Mouse (Mus musculus): ENCODE data around the gene Sept9. TPM values are rescaled to one million over a fixed set of nuclear protein-coding genes. Genes with fewer than 3 reads are reported as not detected.

Gene Sept9
- total RNA-seq (2021), result 100 to 1,000 TPM; 115 to 146 TPM
- long read RNA-seq, experiment 1, transcript Sept9-204 (10 exons, 2,932 nt), result major isoform, 10 of 83 reads
- long read RNA-seq, experiment 1, partial matches to known transcripts, result 65 of 83 reads
- long read RNA-seq, experiment 1, other reads (novel, unspliced or antisense), result 2 of 83 reads
- long read RNA-seq, experiment 2, transcript Sept9-201 (11 exons, 3,784 nt), result minor isoform, 13 of 86 reads
- long read RNA-seq, experiment 2, transcript Sept9-202 (12 exons, 3,616 nt), result major isoform, 14 of 86 reads
- long read RNA-seq, experiment 2, transcript Sept9-205 (11 exons, 3,869 nt), result minor isoform, 9 of 86 reads
- long read RNA-seq, experiment 2, partial matches to known transcripts, result 23 of 86 reads
- long read RNA-seq, experiment 2, other reads (novel, unspliced or antisense), result 20 of 86 reads

DNA sequence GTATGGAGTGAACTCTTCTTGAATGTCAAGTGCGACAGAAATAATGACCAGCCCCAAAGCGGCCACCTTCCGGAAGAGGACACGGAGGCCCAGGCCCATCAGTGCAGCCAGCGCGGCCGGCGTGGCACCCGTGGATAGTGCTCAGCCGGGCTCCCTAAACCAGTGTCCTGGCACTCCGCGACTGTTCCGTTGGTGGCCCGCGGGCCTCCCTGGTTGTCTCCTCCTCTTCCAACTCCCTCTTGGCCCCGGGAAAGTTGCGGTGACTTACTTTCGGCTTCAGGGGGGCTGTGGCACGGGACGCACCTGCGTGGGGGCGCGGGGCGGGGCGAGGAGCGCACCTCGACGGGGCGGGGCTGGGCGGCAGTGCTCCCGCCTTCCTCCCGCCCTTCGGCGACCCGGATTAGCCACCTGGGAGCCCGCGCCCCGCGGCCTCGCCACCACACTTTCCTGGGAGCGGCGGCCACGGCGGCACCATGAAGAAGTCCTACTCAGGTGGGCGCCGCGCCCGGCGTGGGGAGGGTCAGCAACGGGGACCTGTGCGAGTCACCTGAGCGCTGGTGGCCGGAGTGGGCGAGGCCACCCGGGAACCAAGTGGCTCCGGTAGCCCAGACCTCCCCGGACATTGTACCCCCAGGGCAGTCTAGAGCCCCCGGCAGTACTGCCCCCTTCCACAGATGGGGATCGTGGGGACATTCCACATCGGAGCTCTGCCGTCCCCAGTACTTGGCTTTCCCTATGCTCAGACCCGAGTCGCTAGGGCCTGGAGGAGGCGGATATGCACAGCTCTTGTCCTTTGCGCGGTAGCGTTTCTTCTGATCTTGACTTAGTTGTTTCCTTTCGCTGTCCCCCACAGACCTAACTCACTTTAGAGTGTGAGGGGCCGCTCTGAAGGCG, at the start of gene Sept9:
Gene Sept9, plus strand, starts transcription at position 380 of the 894 bp plus-strand sequence.
- peak; percentile 69 for DNase-seq

DNA sequence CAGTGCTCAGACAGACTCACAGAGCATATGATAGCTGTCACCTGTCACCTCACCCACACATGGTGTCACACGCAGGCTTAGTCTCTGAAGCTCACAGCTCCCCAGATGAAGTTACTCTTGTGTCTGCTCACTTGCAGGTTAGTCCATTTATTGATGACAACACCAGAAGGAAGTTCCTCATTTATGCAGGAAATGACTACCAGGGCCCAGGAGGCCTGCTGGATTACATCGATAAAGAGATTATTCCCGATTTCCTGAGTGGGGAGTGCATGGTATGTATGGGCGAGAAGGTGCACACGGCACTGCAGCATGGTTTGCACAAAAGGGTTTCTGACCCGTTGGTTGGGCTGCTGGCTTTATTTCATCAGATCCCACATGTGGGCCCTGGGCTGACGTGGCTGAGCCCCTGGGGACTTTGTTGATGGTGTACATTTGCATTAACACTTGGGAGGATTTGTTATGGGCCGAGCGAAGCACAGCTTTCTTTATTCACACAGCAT, 48.9 kb upstream of the Sept9 start:
- DNase-seq, result no peak

DNA sequence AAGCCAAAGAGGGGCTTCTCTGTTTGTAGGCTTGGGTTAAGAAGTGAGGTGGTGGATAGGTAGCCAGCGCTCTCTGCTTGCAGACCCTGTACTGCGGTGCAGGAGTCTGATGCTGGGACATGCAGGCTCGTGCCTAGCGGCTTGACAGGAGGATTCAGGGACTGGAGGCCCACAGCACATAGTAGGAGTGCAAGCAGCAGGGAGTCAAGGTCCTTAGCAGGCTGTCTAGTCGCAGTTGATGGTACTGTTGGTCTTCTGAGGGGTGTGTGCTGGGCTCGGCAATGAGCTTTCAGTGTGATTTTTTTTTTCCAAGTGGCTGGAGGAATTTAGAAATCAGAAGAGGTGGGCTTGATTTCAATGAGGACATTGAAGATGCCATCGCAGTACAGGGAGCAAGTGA, 48.0 kb upstream of the Sept9 start:
- no peak for DNase-seq

DNA sequence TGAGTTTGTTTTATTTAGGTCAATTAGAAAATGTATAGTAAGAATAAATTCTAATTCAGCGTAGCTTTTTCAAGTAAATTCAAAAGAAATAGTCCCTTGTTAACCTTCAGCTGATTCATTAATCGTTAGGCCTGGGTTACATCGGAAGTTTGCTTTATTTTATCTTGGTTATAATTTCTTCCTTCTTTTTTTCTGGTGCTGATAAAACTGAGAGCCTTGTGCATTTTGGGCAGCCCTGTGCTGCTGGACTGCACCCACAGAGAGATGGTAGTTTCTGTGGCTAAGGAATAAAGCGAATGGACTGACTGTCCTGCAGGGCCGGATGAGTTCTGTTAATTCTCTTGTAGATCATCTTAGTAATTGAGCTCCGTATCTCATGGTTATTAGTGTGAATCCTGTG, 46.9 kb upstream of the Sept9 start:
- no peak for DNase-seq

DNA sequence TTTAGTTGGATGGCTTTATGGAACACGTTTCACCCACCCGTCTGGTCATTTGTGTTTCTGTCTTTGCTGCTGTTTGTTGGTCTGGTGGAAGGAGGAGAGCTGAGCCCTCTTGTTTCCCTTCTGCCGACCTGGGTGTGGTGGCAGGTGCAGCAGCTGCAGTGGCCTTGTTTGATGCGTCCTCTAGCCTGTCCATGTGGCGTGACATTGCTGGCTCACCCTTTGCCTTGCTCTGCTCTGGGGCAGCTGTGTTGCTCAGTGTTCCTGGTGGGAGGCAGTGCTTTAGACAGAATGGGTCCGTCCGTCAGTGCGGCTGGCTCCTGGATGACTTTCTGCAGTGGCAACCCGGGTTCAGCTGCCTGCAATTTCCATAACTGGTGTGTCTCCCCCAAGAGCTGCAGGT, 45.9 kb upstream of the Sept9 start:
- DNase-seq, result no peak

DNA sequence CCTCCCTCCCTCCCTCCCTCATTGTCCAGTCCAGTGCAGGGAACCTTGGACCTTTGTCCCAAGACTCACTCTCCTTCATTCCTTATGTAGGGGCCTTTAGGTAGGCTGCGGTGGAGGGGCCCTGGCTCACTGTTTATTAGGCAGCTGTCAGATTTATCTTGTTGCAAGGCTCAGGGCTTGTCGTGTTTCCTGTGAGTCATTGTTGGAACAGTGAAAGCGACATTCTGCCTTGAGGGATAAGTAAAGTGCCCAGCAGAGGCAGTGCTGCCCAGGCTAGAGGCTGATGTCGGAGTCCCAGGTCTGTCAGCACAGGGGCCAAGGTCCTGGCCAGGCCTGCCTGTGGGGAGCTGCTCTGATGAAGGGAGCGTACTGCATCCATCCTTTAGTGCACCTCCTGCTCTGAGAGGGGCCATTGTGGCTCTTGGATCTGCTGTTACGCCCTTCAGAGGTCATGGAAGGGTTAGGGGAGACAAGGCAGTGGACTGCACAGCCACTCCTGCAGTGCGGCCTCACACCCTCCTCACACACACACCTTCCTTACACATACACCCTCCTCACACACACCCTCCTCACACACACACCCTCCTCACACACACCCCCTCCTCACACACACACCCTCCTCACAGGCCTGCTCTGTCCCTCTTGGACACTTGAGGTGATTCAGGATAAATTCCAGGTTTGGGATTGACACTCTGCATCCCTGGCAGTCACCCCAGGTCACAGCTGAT, 45.2 kb upstream of the Sept9 start:
- DNase-seq, result peak; percentile 57

DNA sequence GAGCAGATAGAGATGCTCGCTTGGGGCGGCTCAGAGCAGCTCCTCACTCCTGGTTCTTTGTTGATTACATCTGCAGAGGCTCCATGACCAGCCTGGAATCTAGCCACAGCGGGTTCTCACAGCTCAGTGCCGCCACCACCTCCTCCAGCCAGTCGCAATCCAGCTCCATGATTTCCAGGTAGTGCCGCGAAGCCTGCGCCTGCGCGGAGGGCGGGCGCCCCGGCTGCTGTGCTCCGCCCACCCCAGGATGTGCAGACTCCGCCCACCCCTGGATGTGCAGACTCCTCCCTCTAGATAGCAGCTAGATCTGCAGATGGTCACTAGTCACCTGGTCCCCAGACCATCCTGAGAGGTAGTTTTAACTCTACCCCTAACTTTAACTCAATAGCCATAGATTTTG, 42.7 kb upstream of the Sept9 start:
- DNase-seq, result no peak

DNA sequence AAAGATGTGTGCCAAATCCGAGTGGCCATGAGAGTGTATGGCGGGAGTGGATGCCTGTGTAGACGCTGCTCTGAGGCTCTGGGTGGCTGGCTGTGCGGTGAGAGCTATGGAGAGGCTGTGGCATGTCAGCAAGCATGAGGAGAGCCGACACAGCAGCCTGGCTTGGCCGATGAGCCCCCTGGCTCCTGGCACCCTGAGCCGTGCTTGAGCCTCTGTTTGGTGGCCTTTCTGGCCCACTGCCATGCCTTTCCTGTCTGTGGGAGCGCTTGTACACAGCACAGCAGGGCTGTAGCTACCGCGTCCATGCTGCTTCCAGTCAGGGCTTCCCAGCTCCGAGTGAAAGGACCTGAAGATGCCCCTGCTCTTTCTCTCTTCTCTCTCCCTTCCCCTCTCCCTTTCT, 41.1 kb upstream of the Sept9 start:
- no peak for DNase-seq

DNA sequence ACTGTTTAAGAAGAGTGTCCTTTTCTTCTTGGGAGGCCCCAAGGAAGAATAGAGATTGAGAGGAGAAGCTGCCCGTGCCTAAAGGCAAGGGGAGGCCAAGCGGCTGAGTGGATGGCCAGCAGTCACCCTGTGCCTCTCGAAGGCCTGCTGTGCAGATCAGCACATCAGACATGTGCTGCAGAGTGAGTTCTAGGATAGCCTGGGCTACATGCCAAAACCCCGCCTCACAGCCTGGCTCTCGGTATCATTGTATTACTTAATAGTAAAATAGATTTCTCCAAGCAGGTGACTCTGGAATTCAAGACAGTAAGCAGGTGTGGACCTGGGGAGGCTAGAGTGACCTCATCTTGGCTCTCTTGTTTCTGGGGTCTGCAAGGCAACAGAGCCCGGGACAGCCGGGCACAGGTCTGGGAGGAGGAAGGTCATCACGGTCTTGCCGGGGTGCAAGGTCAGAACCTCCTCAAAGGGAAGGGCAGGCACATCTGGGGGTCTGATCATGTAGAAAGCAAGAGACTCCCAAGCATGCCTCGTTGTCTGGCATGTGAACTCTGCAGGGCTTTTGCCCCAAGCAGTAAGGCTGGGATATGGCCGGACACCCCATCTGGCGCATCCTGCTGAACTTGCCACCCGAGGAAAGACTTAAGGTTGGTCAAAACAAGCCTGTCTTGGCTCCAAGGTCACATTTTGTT, 40.1 kb upstream of the Sept9 start:
- no peak for DNase-seq

DNA sequence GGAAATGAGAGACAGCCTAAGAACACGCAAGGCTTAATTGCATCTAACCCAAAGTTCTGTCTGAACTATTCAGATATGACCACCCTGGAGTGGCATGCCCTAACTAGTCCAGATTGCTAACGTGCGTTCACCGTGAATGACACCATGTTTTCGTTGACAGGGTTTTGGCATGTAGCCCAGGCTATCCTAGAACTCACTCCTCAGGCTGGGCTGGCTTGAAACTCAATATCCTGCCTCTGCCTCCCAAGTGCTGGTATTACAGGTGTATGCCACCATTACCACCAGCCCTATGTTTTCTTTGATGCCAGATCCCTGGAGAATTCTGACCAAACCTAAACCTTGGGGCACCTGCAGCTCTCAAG, 39.5 kb upstream of the Sept9 start:
- DNase-seq, result no peak

DNA sequence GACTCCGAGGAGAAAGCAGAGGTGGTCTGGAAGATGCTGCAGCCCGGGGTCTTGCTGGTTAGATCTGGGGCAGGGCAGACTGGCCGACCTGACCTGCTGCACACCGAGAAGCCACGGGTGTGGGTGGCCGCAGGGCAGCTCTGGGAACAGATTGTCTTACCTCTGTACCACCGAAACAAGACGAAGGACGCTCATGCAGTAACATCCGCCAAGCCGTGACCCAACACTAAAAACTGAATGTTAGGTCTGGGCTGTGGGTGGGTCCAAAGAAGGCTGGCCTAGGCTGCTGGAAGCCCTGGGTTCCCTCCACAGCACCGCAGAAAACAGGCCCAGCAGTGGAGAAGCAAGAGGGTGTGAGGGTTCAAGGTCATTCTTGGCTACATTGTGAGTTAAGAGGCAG, 38.7 kb upstream of the Sept9 start:
- no peak for DNase-seq

DNA sequence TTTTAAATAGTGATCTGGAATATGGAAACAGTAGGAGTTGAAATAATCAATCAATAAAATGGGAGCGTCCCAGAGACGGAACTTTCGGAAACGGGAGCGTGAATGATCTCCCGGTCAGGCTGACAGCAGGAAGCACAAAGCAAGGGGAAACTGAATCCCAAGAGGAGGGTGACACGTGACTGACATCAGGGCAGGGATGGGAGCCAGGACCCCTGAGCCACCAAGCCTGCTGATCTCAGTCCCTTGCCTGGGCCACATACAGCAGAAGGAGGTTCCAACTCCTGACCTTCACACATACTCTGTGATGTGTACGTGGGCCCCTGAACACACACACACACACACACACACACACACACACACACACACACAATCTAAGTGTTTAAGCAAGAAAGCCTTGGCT, 37.9 kb upstream of the Sept9 start:
- no peak for DNase-seq

DNA sequence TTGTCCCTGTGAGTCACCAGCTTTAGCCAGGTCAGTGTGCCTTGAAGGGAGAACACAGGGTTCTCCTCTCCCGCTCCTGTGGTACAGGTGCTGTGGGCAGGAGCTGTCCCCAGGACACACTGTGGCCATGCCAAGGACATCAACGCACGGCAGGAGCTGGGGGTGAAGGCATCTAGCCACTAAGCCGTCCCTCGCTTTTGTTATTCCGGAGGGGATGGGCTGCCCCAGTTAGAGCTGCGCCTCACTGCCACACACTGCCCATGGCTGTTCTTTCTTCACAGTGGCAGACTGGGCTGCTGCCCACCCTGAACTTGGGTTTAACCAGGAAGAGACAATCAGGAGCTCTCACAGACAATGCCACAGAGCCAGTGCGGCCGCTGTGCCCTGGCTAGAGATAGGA, 36.4 kb upstream of the Sept9 start:
- no peak for DNase-seq

DNA sequence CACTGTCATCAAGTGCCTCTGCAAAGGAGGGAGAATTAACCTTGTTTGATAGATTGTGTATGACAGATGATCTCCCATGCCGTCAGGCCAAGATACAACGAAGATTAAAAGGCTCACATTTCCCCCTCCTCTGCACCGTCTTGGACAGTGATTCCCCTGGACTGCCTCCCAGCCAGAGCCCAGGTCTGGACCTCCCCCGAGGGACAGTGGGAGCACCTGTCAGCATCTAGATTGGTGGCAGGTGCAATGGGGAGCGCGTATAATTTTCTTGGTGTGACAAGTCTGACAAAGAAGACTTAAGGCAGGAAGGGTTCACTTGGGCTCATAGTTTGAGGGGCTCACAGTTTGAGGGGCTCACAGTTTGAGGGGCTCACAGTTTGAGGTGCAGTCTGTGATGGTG, 35.7 kb upstream of the Sept9 start:
- no peak for DNase-seq

DNA sequence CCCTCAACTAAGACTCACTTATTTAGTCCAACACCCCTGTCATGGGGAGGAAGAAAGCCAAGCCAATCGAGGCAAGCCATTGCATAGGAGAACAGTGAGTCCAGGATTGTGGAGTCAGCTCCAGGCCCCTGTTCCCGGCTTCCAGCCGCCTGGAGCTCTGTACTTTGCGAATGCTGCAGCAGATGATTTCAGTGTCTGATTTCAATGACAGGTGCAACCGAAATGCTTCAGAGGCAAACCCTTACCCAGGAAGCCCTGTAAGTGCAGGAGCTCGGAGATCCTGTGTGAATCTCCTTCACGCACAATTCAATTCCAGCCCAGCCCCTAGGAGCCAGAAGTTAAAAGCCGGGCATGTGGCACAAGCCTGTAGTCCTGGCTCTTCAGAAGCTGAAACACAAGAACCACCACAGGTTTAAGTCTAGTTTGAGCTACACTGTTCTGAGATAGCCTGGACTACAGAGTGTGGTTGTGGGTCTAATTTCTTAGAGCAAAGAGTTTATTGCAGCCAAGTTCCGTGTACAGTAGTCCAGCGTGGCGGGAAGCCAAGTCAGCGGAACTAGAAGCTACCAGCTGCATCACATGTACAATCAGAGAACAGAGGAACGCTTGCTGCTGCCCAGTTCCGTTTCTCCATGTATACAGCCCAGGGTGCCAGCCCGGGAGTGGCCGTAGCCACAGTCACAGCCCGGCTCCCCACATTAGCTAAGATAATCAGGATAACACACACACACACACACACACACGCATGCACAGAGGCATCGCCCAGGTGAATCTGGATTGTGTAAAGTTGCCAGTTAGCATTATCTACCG, 31.0 kb upstream of the Sept9 start:
- DNase-seq, result no peak

DNA sequence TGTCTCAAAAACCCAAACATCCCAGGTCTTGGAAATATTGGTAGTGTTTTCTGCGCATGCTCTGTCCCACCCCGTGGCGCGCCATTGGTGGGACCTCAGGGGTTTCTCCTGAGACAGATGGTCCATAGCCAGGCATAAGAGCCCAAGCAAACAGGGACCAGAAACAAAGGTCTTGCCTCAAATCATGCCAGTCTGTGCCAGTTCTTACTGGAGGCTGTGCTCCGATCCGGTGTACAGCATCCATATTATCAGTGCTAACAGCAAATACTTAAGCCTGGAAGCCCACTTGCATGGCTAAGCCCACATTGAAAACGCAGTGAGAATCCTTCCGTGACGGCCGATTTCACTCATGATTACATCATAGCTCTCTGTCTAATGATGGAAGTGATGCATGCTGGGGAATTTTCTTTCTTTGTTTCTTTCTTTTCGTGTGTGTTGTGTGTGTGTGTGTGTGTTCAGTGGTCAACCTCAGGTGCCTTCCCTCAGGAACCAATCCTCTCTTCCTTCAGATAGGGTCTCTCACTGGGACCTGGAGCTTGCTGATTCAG, 30.3 kb upstream of the Sept9 start:
- DNase-seq, result no peak

DNA sequence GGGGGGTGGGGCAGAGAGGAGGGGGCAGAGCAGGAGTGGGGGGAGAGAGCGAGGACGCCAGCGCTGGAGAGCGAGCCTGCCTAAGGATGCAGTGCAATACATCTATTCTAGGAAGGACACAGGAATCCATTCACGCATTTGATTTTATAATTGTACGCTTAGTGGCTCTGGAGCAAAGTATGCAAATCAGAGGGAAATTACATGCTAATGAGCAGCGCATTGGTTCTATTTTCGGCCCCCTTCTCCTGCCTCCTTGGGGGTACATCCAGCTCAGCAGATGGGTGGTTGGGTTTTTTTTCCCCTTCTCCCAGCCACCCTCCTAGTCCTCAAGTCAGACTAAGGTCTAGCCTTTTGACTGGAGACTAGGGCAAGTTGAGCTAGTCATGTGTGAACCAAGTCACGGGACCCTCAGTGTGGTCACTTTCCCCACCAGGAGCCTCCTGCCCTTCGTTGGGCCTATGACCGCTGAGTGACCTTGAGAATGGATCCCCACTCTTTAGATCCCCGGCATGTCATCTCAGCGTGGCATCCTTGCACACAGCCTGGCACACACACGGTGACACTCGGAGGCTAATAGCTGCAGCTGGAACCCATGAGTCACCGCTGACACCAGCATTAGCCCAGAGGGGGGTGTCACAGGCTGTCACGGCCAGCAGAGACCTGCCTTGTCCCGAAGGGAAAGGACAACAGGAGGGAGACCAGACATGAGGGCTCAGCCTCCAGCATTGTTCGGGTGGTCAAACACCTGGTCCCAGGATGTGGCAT, 29.5 kb upstream of the Sept9 start:
- DNase-seq, result peak; percentile 53

DNA sequence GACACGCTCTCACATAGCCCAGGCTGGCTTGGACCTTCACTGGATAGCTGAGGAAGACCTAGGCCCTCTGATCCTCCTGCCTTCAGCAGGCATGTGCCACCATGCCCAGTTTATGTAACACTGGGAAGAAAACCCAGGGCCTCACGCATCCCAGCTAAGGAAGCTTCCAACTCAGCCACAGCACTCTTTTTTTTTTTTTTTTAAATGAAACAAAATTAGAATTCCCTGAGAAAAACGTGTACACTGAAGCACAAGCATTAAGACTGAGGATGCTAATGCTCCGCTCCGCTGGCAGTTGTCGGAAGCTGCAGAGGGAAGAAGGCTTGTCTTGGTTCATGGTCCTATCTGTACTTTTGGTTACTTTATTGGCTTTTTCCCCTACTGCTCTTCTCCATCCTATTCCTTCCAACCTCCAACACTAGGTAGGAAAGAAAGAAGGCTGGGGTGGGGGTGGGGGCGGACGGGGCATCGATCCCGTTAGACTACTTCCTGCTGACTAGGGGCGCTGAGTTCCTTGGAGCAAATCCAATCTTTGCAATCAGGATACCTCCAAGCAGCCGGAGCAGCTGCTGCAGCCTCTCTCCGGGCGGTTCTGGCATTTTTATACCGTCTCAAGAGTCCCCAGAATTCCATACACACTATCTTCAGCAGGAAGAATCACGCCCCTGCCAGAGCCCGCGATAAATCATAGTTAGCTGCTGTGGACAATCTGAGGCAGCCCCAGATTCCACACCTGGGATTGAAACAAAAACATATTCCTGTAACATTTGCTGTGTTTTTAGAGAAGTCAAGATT, 25.2 kb upstream of the Sept9 start:
- no peak for DNase-seq

DNA sequence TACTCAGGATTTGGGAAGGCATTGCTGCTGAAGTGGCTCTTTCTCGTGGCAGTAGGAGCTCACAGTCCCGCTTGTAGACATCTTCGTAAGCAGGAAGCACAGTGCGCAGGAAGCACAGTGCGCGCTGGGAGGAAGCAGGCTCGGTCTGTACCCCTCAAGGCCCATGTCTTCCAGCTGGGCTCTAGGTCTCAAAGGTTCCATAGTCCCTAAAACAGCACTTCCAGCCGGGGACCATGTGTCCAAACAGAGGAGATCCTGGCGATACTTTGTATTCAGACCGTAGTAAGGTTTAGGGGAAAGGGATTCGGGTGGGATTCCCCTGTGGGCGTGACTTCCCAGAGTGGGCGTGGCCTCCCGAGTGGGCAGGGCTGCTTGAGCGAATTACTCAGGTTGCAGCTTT, 24.5 kb upstream of the Sept9 start:
- peak; percentile 44 for DNase-seq
